Mouse (Mus musculus): ENCODE data around the gene Adap1. TPM values are rescaled to one million over a fixed set of nuclear protein-coding genes. Genes with fewer than 3 reads are reported as not detected.

Gene Adap1
- total and polyA plus RNA-seq, 3 experiments: 1.5 to 2.8 (median 1.7) TPM

GRCm38 (mm10) chr5:139277287-139277686 lies 48.1 kb downstream of the Adap1 start:
- H3K79me2 ChIP-seq (replicated peaks; ENCODE audit: control insufficient read depth, insufficient read depth, low read length): no peaks in the 10 kb centered on the region
- H3K4me1 ChIP-seq (ENCODE audit: control insufficient read depth, insufficient read depth, low read length): no peaks in the 10 kb centered on the region
- no peaks in the 10 kb centered on the region for H3K36me3 ChIP-seq (ENCODE audit: control insufficient read depth, insufficient read depth, low read length)
- H3K27me3 ChIP-seq (ENCODE audit: control insufficient read depth, insufficient read depth, low read length): no peaks in the 10 kb centered on the region
- no peak overlapping the region for H3K4me3 ChIP-seq
- H3K27ac ChIP-seq: no peak overlapping the region
- 77% methylated on average over 8 of the region's 8 CpGs for WGBS
- no peak for TF ChIP-seq POLR2A (IDR thresholded peaks at IDR 0.05; ENCODE audit: insufficient read depth, low read depth, low read length)
- no peak for TF ChIP-seq EP300 (IDR thresholded peaks at IDR 0.05; ENCODE audit: insufficient read depth, low read depth, low read length)
- TF ChIP-seq CTCF (IDR thresholded peaks at IDR 0.05): no peak
- intact Hi-C loops (cut with DNase I): no loop called here
- H3K9ac ChIP-seq (ENCODE audit: low read depth, low read length): no peak overlapping the region
- no peak for DNase-seq

GRCm38 (mm10) chr5:139271994-139272554 lies 53.3 kb downstream of the Adap1 start:
- intact Hi-C loops (cut with DNase I): no loop called here
- Histone ChIP-seq H3K4me1 (ENCODE audit: control insufficient read depth, insufficient read depth, low read length) (no peaks in the 10 kb centered on the region), H3K79me2 (replicated peaks; ENCODE audit: control insufficient read depth, insufficient read depth, low read length) (no peaks in the 10 kb centered on the region), H3K9ac (ENCODE audit: low read depth, low read length) (no peak overlapping the region), H3K36me3 (ENCODE audit: control insufficient read depth, insufficient read depth, low read length) (no peaks in the 10 kb centered on the region), H3K4me3 (no peak overlapping the region), H3K27ac (no peak overlapping the region), H3K27me3 (ENCODE audit: control insufficient read depth, insufficient read depth, low read length) (no peaks in the 10 kb centered on the region)
- 74% methylated on average over 8 of the region's 8 CpGs for WGBS
- TF ChIP-seq CTCF (IDR thresholded peaks at IDR 0.05): no peak
- TF ChIP-seq POLR2A (IDR thresholded peaks at IDR 0.05; ENCODE audit: insufficient read depth, low read depth, low read length): no peak
- no peak for TF ChIP-seq EP300 (IDR thresholded peaks at IDR 0.05; ENCODE audit: insufficient read depth, low read depth, low read length)
- no peak for DNase-seq

- H3K4me1 ChIP-seq (ENCODE audit: control insufficient read depth, insufficient read depth, low read length): no peaks in the 10 kb centered on the region
- H3K27ac ChIP-seq: no peak overlapping the region
- no peak overlapping the region for H3K4me3 ChIP-seq
- 61% methylated on average over 16 of the region's 16 CpGs for WGBS
- no peaks in the 10 kb centered on the region for H3K27me3 ChIP-seq (ENCODE audit: control insufficient read depth, insufficient read depth, low read length)
- H3K36me3 ChIP-seq (ENCODE audit: control insufficient read depth, insufficient read depth, low read length): no peaks in the 10 kb centered on the region
- no peaks in the 10 kb centered on the region for H3K79me2 ChIP-seq (replicated peaks; ENCODE audit: control insufficient read depth, insufficient read depth, low read length)
- H3K9ac ChIP-seq (ENCODE audit: low read depth, low read length): no peak overlapping the region
- DNase-seq: no peak
- intact Hi-C loops (cut with DNase I): no loop called here
- no peak for TF ChIP-seq POLR2A (IDR thresholded peaks at IDR 0.05; ENCODE audit: insufficient read depth, low read depth, low read length)
- no peak for TF ChIP-seq CTCF (IDR thresholded peaks at IDR 0.05)
- no peak for TF ChIP-seq EP300 (IDR thresholded peaks at IDR 0.05; ENCODE audit: insufficient read depth, low read depth, low read length)
Observed at GRCm38 (mm10) chr5:139270806-139271521, 54.5 kb downstream of the Adap1 start.

GRCm38 (mm10) chr5:139267661-139268060 lies 57.8 kb downstream of the Adap1 start:
- no peaks in the 10 kb centered on the region for H3K27me3 ChIP-seq (ENCODE audit: control insufficient read depth, insufficient read depth, low read length)
- H3K79me2 ChIP-seq (replicated peaks; ENCODE audit: control insufficient read depth, insufficient read depth, low read length): no peaks in the 10 kb centered on the region
- intact Hi-C loops (cut with DNase I): no loop called here
- no peak for DNase-seq
- H3K9ac ChIP-seq (ENCODE audit: low read depth, low read length): no peak overlapping the region
- H3K36me3 ChIP-seq (ENCODE audit: control insufficient read depth, insufficient read depth, low read length): no peaks in the 10 kb centered on the region
- H3K4me1 ChIP-seq (ENCODE audit: control insufficient read depth, insufficient read depth, low read length): no peaks in the 10 kb centered on the region
- no peak overlapping the region for H3K4me3 ChIP-seq
- TF ChIP-seq CTCF (IDR thresholded peaks at IDR 0.05) (no peak), POLR2A (IDR thresholded peaks at IDR 0.05; ENCODE audit: insufficient read depth, low read depth, low read length) (no peak), EP300 (IDR thresholded peaks at IDR 0.05; ENCODE audit: insufficient read depth, low read depth, low read length) (no peak)
- WGBS: 63% methylated on average over 4 of the region's 4 CpGs
- no peak overlapping the region for H3K27ac ChIP-seq

- H3K4me1 ChIP-seq (ENCODE audit: control insufficient read depth, insufficient read depth, low read length): peaks cover 9% of the 10 kb centered on the region
- 88% methylated on average over 4 of the region's 4 CpGs for WGBS
- no peak for DNase-seq
- no peaks in the 10 kb centered on the region; the same call in 1 of the 2 replicates for H3K79me2 ChIP-seq (replicated peaks; ENCODE audit: control insufficient read depth, insufficient read depth, low read length)
- H3K27me3 ChIP-seq (ENCODE audit: control insufficient read depth, insufficient read depth, low read length): no peaks in the 10 kb centered on the region
- H3K9ac ChIP-seq (ENCODE audit: low read depth, low read length): no peak overlapping the region
- TF ChIP-seq EP300 (IDR thresholded peaks at IDR 0.05; ENCODE audit: insufficient read depth, low read depth, low read length) (no peak), CTCF (IDR thresholded peaks at IDR 0.05) (no peak), POLR2A (IDR thresholded peaks at IDR 0.05; ENCODE audit: insufficient read depth, low read depth, low read length) (no peak)
- no peak overlapping the region for H3K27ac ChIP-seq
- no peak overlapping the region for H3K4me3 ChIP-seq
- H3K36me3 ChIP-seq (ENCODE audit: control insufficient read depth, insufficient read depth, low read length): peaks cover 2% of the 10 kb centered on the region; the same call in 1 of the 2 replicates
- intact Hi-C loops (cut with DNase I): no loop called here
Observed at GRCm38 (mm10) chr5:139261403-139261802, 64.0 kb downstream of the Adap1 start.

GRCm38 (mm10) chr5:139259853-139260252 lies 65.6 kb downstream of the Adap1 start:
- WGBS: 42% methylated on average over 5 of the region's 5 CpGs
- H3K4me1 ChIP-seq (ENCODE audit: control insufficient read depth, insufficient read depth, low read length): peaks cover 15% of the 10 kb centered on the region
- TF ChIP-seq CTCF (IDR thresholded peaks at IDR 0.05) (no peak), POLR2A (IDR thresholded peaks at IDR 0.05; ENCODE audit: insufficient read depth, low read depth, low read length) (no peak), EP300 (IDR thresholded peaks at IDR 0.05; ENCODE audit: insufficient read depth, low read depth, low read length) (no peak)
- peak in 1 of 2 experiments; percentile 55 for DNase-seq
- H3K27ac ChIP-seq: no peak overlapping the region
- intact Hi-C loops (cut with DNase I): no loop called here
- H3K36me3 ChIP-seq (ENCODE audit: control insufficient read depth, insufficient read depth, low read length): peaks cover 2% of the 10 kb centered on the region; the same call in 1 of the 2 replicates
- H3K79me2 ChIP-seq (replicated peaks; ENCODE audit: control insufficient read depth, insufficient read depth, low read length): no peaks in the 10 kb centered on the region; the same call in 1 of the 2 replicates
- no peak overlapping the region for H3K9ac ChIP-seq (ENCODE audit: low read depth, low read length)
- H3K27me3 ChIP-seq (ENCODE audit: control insufficient read depth, insufficient read depth, low read length): no peaks in the 10 kb centered on the region
- H3K4me3 ChIP-seq: no peak overlapping the region

Measured in heart, adult 2 months (tissue).